Mouse (Mus musculus): ENCODE data around the gene Tpm3. TPM values are rescaled to one million over a fixed set of nuclear protein-coding genes. Genes with fewer than 3 reads are reported as not detected.

Tpm3 gene
- polyA plus RNA-seq (2012; ENCODE audit: low replicate concordance) = 235 and 367 TPM in 2 replicates

DNA sequence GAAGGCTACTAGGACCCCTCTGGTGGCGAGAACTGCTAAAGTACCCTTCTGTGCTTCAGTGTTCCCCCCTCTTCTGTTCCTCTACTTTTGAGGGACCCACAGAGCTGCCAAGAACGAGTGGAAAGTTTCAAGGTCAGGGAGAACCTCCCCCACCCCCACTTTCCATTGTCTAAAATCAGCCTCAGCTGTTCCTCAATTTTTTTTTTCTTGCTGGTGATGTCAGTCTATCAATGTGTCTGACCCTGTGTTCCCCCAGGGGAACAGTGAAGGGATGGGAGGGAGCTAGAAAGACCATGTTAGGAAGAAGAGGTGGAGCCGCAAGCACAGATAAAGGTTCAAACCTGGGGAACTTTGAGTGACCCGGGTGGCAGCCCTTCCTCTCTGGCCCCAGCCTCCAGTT, at the start of gene Tpm3:
TSS of gene Tpm3 (plus strand) at position 356 of the 400 bp plus-strand sequence.

DNA sequence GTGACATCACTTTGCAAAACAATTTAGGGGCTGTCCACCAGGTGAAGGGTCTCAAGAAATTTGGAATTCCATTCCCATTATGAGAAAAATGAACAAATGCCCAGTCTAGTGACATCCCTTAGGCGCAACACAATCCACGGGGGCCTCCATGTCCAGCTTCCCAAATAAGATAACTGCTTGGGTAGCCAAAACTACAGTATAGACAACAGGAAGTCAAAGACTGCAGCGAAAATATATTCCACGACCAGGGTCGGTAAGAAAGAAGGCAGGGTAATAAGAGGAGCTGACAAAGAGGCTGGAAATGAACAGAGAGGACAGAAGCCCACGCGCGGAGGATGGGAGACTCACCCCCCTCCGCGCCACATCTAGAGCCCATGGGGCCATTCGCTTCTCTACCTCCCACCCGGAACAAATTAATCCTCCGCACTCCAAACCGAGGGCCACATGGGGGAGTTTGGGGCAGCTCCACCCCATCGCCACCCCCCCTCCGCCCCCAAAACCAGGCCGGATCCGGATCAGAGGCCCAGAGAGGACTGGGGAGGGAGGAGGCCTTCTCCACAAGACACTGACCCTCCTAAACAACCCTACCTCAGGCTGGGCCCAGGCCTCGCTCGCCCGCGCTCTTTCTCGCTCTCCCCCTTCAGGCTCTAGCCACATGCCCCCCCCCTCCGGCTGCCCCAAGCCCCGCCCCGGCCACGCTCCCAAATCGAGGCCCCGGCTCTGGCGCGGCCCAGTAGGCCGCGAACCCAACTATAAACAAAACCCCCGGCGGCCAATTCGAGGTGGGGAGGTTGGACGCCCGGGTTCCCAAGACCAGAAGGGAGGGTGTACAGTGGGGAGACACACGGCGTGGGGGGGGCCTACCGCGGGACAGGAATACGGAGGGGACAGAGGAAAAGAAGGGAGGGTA, 20.8 kb upstream of the Tpm3 start, which contains the start of gene 4933434E20Rik:
TSS of gene 4933434E20Rik (plus strand) at position 196 of the 910 bp plus-strand sequence.

DNA sequence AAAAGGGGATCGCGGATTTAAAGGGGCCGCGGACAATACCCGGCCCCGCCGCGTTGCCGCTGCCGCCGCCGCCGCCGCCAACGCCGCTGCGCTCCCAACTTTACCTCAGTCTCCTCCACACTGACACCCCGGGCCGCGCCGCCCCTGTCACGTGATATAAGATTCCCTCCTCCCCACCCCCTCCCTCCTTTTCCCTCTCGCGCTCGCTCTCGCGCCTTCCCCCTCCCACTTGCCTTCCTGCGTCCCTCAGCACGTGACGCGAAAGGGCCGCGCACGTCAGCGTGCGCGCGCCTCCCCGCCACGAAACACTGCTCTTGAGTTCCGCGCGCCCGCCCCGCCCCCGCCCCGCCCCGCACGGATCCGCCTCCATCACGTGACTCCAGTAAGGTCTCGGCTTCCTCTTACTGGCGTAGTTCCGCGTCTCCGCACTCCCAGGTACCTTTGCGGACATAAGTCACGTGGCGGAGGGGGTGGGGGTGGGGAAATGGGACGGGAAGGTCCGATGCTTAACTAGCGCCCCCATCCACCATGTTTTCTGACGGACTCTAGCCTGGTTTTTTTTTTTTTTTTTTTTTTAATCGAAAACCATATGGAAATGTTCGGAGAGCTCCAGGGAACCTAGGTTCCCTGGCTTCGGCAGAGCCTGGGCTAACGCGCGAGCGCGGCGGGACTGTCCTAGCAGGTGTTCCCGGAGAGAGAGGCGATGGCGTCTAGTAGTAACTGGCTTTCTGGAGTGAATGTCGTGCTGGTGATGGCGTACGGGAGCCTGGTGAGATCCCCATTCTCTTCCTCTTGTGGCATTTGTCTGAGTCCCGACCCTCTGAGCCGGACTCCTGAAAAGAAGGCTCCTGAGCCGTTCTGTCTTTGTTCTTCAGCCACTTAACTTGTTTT, 19.9 kb upstream of the Tpm3 start, which contains the start of gene Ubap2l:
TSS of gene Ubap2l (minus strand) at position 278 of the 891 bp plus-strand sequence.

DNA sequence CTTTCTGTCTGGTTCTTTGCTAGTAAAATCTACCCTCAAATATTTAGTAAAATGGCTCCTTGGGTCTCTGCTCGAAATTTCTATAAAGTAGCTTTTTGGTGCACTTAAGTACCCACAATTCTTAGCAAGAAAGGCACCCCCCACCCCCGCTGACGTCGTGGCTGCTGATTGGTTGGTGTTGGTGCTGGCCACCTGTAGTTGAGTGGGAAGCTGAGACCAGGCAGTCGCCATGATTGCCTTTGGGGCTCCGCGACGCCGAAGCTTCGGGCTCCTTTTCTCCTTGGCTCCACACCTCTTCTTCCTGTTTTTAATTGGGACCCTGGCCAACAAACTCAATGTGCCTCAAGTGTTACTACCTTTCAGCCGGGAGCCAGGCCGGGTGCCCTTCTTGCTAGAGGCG, 31.5 kb downstream of the Tpm3 start, which contains the start of gene Nup210l:
TSS of gene Nup210l (plus strand) at position 195 of the 400 bp plus-strand sequence.

Other genes starting within 250 kb of the Tpm3 start
- gene She, start 241.3 kb upstream of the Tpm3 start, polyA plus RNA-seq (2012; ENCODE audit: low replicate concordance) = 0.35 and 0.85 TPM in 2 replicates
- gene Il6ra, start 159.5 kb upstream of the Tpm3 start, polyA plus RNA-seq (2012; ENCODE audit: low replicate concordance) = 46.6 and 58.2 TPM in 2 replicates
- 17.9 and 25.2 TPM in 2 replicates for gene Atp8b2, start 109.1 kb upstream of the Tpm3 start, polyA plus RNA-seq (2012; ENCODE audit: low replicate concordance)
- 7.5 and 28.3 TPM in 2 replicates for gene Hax1, start 73.9 kb upstream of the Tpm3 start, polyA plus RNA-seq (2012; ENCODE audit: low replicate concordance)
- gene 4933434E20Rik, start 21.0 kb upstream of the Tpm3 start, polyA plus RNA-seq (2012; ENCODE audit: low replicate concordance) = 13.2 and 39.5 TPM in 2 replicates
- gene Ubap2l, start 20.0 kb upstream of the Tpm3 start, polyA plus RNA-seq (2012; ENCODE audit: low replicate concordance) = 97.5 and 134 TPM in 2 replicates
- 0.02 TPM in 1 of 2 replicates, not detected in the other for gene Nup210l, start 31.5 kb downstream of the Tpm3 start, polyA plus RNA-seq (2012; ENCODE audit: low replicate concordance)
- gene Rps27, start 141.0 kb downstream of the Tpm3 start, polyA plus RNA-seq (2012; ENCODE audit: low replicate concordance) = 704 and 1,048 TPM in 2 replicates
- 1.4 and 1.5 TPM in 2 replicates for gene Rab13, start 141.0 kb downstream of the Tpm3 start, polyA plus RNA-seq (2012; ENCODE audit: low replicate concordance)
- 128 and 313 TPM in 2 replicates for gene Jtb, start 158.9 kb downstream of the Tpm3 start, polyA plus RNA-seq (2012; ENCODE audit: low replicate concordance)
- not detected in 2 replicates for gene Creb3l4, start 170.9 kb downstream of the Tpm3 start, polyA plus RNA-seq (2012; ENCODE audit: low replicate concordance)
- gene Slc39a1, start 175.5 kb downstream of the Tpm3 start, polyA plus RNA-seq (2012; ENCODE audit: low replicate concordance) = 18.2 and 18.6 TPM in 2 replicates
- gene Crtc2, start 181.5 kb downstream of the Tpm3 start, polyA plus RNA-seq (2012; ENCODE audit: low replicate concordance) = 151 and 168 TPM in 2 replicates
- 218 and 692 TPM in 2 replicates for gene Dennd4b, start 192.5 kb downstream of the Tpm3 start, polyA plus RNA-seq (2012; ENCODE audit: low replicate concordance)
- gene Gatad2b, start 220.5 kb downstream of the Tpm3 start, polyA plus RNA-seq (2012; ENCODE audit: low replicate concordance) = 5.7 and 10.3 TPM in 2 replicates